Mouse (Mus musculus): ENCODE results near the gene Spint2. TPM values are rescaled to one million over a fixed set of nuclear protein-coding genes. Genes with fewer than 3 reads are reported as not detected.

Gene Spint2
- total and polyA plus RNA-seq, 3 experiments, result 4.1 to 29.1 TPM; not detected in 1

- H3K27ac ChIP-seq (ENCODE audit: insufficient read depth, low read depth), result no peak overlapping the region
- peaks cover 0 to 4% of the 10 kb centered on the region in 2 experiments; a peak in 2 of 4 replicates for H3K4me1 ChIP-seq (ENCODE audit: control insufficient read depth in 1 of 2, insufficient read depth in 2 of 2)
- TF ChIP-seq TBP (conservative IDR thresholded peaks at IDR 0.05; ENCODE audit: low read depth, low read length) (no peak), E2F4 (IDR thresholded peaks at IDR 0.05; ENCODE audit: insufficient replicate concordance, low read depth, low read length) (no peak), MAFK (IDR thresholded peaks at IDR 0.05; ENCODE audit: insufficient replicate concordance, low read length) (no peak), TCF12 (IDR thresholded peaks at IDR 0.05; ENCODE audit: low read depth, low read length) (no peak), JUN (IDR thresholded peaks at IDR 0.05; ENCODE audit: insufficient read depth, low read depth, low read length) (no peak), CHD1 (IDR thresholded peaks at IDR 0.05; ENCODE audit: low read depth, low read length) (no peak), ZMIZ1 (IDR thresholded peaks at IDR 0.05; ENCODE audit: low read depth, low read length) (no peak), KAT2A (IDR thresholded peaks at IDR 0.05; ENCODE audit: insufficient replicate concordance, low read length) (no peak), SIN3A (IDR thresholded peaks at IDR 0.05; ENCODE audit: low read length) (no peak)
- no peaks in the 10 kb centered on the region for H3K36me3 ChIP-seq (replicated peaks in 1 of 2; ENCODE audit: control insufficient read depth in 1 of 2, insufficient read depth in 1 of 2, low read length in 1 of 2)
- no peaks in the 10 kb centered on the region for H3K79me2 ChIP-seq (replicated peaks; ENCODE audit: control insufficient read depth, extremely low read depth, insufficient read depth, poor library complexity, severe bottlenecking)
- no peak overlapping the region for H3K4me2 ChIP-seq (ENCODE audit: insufficient read depth, low read depth, poor library complexity, severe bottlenecking)
- no peak for DNase-seq (ENCODE audit: extremely low read depth)
- dilution Hi-C loops (cut with MboI; ENCODE audit: extremely low pct_ligation_motif_present, extremely low pct_unique_long_range_greater_than_20kb, low sequenced_read_pairs) (no loop called here), in situ Hi-C loops (cut with MboI; ENCODE audit: low pct_ligation_motif_present, low pct_unique_long_range_greater_than_20kb, low sequenced_read_pairs) (no loop called here)
- peaks cover 32% of the 10 kb centered on the region for H3K27me3 ChIP-seq (replicated peaks)
- peaks cover 3% of the 10 kb centered on the region for H3K9me3 ChIP-seq (replicated peaks; ENCODE audit: low read length)
- no peak overlapping the region for H3K9ac ChIP-seq (ENCODE audit: insufficient read depth, low read depth)
- H3K4me3 ChIP-seq (replicated peaks in 1 of 3; ENCODE audit: low read depth in 2 of 3, low read length in 2 of 3, poor library complexity in 1 of 3), result no peak overlapping the region
Measured at GRCm38 (mm10) chr7:29279924-29280323, 1.8 kb downstream of the Spint2 start.

GRCm38 (mm10) chr7:29279261-29279660, 2.5 kb downstream of the Spint2 start:
- no peak for TF ChIP-seq JUND (conservative IDR thresholded peaks at IDR 0.05; ENCODE audit: low read depth, low read length)
- TF ChIP-seq RCOR1 (conservative IDR thresholded peaks at IDR 0.05; ENCODE audit: low read depth, low read length), result no peak
- no peak for TF ChIP-seq ZKSCAN1 (IDR thresholded peaks at IDR 0.05; ENCODE audit: borderline replicate concordance, low read depth, low read length)
- no peak for TF ChIP-seq MYC (IDR thresholded peaks at IDR 0.05; ENCODE audit: low read depth, low read length)
- Histone ChIP-seq H3K4me3 (replicated peaks in 1 of 3; ENCODE audit: low read depth in 2 of 3, low read length in 2 of 3, poor library complexity in 1 of 3) (no peak overlapping the region), H3K9me3 (replicated peaks; ENCODE audit: low read length) (peaks cover 3% of the 10 kb centered on the region), H3K27ac (ENCODE audit: insufficient read depth, low read depth) (no peak overlapping the region), H3K36me3 (replicated peaks in 1 of 2; ENCODE audit: control insufficient read depth in 1 of 2, insufficient read depth in 1 of 2, low read length in 1 of 2) (no peaks in the 10 kb centered on the region), H3K9ac (ENCODE audit: insufficient read depth, low read depth) (no peak overlapping the region), H3K79me2 (replicated peaks; ENCODE audit: control insufficient read depth, extremely low read depth, insufficient read depth, poor library complexity, severe bottlenecking) (no peaks in the 10 kb centered on the region), H3K4me1 (ENCODE audit: control insufficient read depth in 1 of 2, insufficient read depth in 2 of 2) (peaks cover 0 to 4% of the 10 kb centered on the region in 2 experiments; a peak in 2 of 4 replicates), H3K27me3 (replicated peaks) (peaks cover 27% of the 10 kb centered on the region), H3K4me2 (ENCODE audit: insufficient read depth, low read depth, poor library complexity, severe bottlenecking) (no peak overlapping the region)
- in situ Hi-C loops (cut with MboI; ENCODE audit: low pct_ligation_motif_present, low pct_unique_long_range_greater_than_20kb, low sequenced_read_pairs), result no loop called here
- dilution Hi-C loops (cut with MboI; ENCODE audit: extremely low pct_ligation_motif_present, extremely low pct_unique_long_range_greater_than_20kb, low sequenced_read_pairs), result no loop called here
- DNase-seq (ENCODE audit: extremely low read depth), result no peak

- Histone ChIP-seq H3K9ac (ENCODE audit: insufficient read depth, low read depth) (no peak overlapping the region), H3K4me2 (ENCODE audit: insufficient read depth, low read depth, poor library complexity, severe bottlenecking) (no peak overlapping the region), H3K9me3 (replicated peaks; ENCODE audit: low read length) (peaks cover 3% of the 10 kb centered on the region), H3K79me2 (replicated peaks; ENCODE audit: control insufficient read depth, extremely low read depth, insufficient read depth, poor library complexity, severe bottlenecking) (no peaks in the 10 kb centered on the region), H3K4me3 (replicated peaks in 1 of 3; ENCODE audit: low read depth in 2 of 3, low read length in 2 of 3, poor library complexity in 1 of 3) (no peak overlapping the region), H3K27ac (ENCODE audit: insufficient read depth, low read depth) (no peak overlapping the region), H3K27me3 (replicated peaks) (peaks cover 20% of the 10 kb centered on the region), H3K4me1 (ENCODE audit: control insufficient read depth in 1 of 2, insufficient read depth in 2 of 2) (peaks cover 0 to 4% of the 10 kb centered on the region in 2 experiments; a peak in 2 of 4 replicates), H3K36me3 (replicated peaks in 1 of 2; ENCODE audit: control insufficient read depth in 1 of 2, insufficient read depth in 1 of 2, low read length in 1 of 2) (no peaks in the 10 kb centered on the region)
- in situ Hi-C loops (cut with MboI; ENCODE audit: low pct_ligation_motif_present, low pct_unique_long_range_greater_than_20kb, low sequenced_read_pairs), result no loop called here
- TF ChIP-seq IRF4 (IDR thresholded peaks at IDR 0.05; ENCODE audit: low read depth, low read length) (no peak), ELF1 (IDR thresholded peaks at IDR 0.05; ENCODE audit: low read depth, low read length) (no peak), HCFC1 (IDR thresholded peaks at IDR 0.05; ENCODE audit: low read depth, low read length) (no peak), MAX (IDR thresholded peaks at IDR 0.05; ENCODE audit: low read length) (no peak), RAD21 (IDR thresholded peaks at IDR 0.05; ENCODE audit: low read depth, low read length) (no peak), SIN3A (IDR thresholded peaks at IDR 0.05; ENCODE audit: low read length) (no peak), ZMIZ1 (IDR thresholded peaks at IDR 0.05; ENCODE audit: low read depth, low read length) (no peak), E2F4 (IDR thresholded peaks at IDR 0.05; ENCODE audit: insufficient replicate concordance, low read depth, low read length) (no peak), KAT2A (IDR thresholded peaks at IDR 0.05; ENCODE audit: insufficient replicate concordance, low read length) (no peak), CTCF (conservative IDR thresholded peaks at IDR 0.05 in 1 of 2, IDR thresholded peaks at IDR 0.05 in 1 of 2; ENCODE audit: low read depth in 2 of 2, low read length in 2 of 2) (no peak), EP300 (IDR thresholded peaks at IDR 0.05; ENCODE audit: low read length) (no peak), USF1 (IDR thresholded peaks at IDR 0.05; ENCODE audit: low read depth, low read length) (no peak), POLR2A (IDR thresholded peaks at IDR 0.05; ENCODE audit: low read depth, low read length) (no peak), ZKSCAN1 (IDR thresholded peaks at IDR 0.05; ENCODE audit: borderline replicate concordance, low read depth, low read length) (no peak), NELFE (IDR thresholded peaks at IDR 0.05; ENCODE audit: low read depth, low read length) (no peak), MXI1 (IDR thresholded peaks at IDR 0.05; ENCODE audit: low read depth, low read length) (no peak), SMC3 (IDR thresholded peaks at IDR 0.05; ENCODE audit: low read depth, low read length) (no peak), CHD1 (IDR thresholded peaks at IDR 0.05; ENCODE audit: low read depth, low read length) (no peak), ZC3H11A (IDR thresholded peaks at IDR 0.05; ENCODE audit: low read depth, low read length) (no peak)
- dilution Hi-C loops (cut with MboI; ENCODE audit: extremely low pct_ligation_motif_present, extremely low pct_unique_long_range_greater_than_20kb, low sequenced_read_pairs), result no loop called here
- DNase-seq (ENCODE audit: extremely low read depth), result no peak
Measured at GRCm38 (mm10) chr7:29277510-29277909, 4.2 kb downstream of the Spint2 start.
